Mouse (Mus musculus): Measurements from ENCODE around the gene Tbc1d5.

- TF ChIP-seq CTCF (IDR thresholded peaks at IDR 0.05; ENCODE audit: low read depth, low read length) (no peak), EP300 (IDR thresholded peaks at IDR 0.05; ENCODE audit: insufficient read depth, low read depth, low read length) (no peak)
Observed at GRCm38 (mm10) chr17:50740804-50741203, 438.3 kb downstream of the Tbc1d5 start.

Measured in ES-Bruce4 (cell line).